Mouse (Mus musculus) heart, embryonic 14.5 days (tissue): Measurements from ENCODE around the gene Rgs6. TPM values are rescaled to one million over a fixed set of nuclear protein-coding genes. Genes with fewer than 3 reads are reported as not detected.

ENCODE experiments used
- ATAC-seq: fragments of 200-750 bp; cut with Nextera tagmentation; 2 replicates; pipeline ENCODE4 v1.8.0; 2017; ENCODE audit warnings: low read depth, moderate TSS enrichment; ENCODE audit not compliant: insufficient number of reproducible peaks, insufficient read depth, low FRiP score
- H3K27ac ChIP-seq, 2 experiments: fragments of 200-500 bp in 1 of 2; fragments of 300-500 bp in 1 of 2; sonication (generic) in 1 of 2; replicated peaks in 1 of 2; 2 replicates each; pipeline ENCODE4 v1.5.1; 2012 to 2014; ENCODE audit warnings: low read depth in 2 of 2, low read length in 2 of 2, control low read depth in 1 of 2, mild to moderate bottlenecking in 1 of 2, mixed read lengths in 1 of 2; ENCODE audit not compliant: control insufficient read depth in 1 of 2, insufficient read depth in 1 of 2
- H3K27me3 ChIP-seq: fragments of 300-500 bp; sonication (generic); 2 replicates; pipeline ENCODE4 v1.6.1; 2014; ENCODE audit warnings: mild to moderate bottlenecking, low read length, control low read depth; ENCODE audit not compliant: control insufficient read depth, insufficient read depth
- H3K36me3 ChIP-seq: fragments of 300-500 bp; sonication (generic); 2 replicates; pipeline ENCODE4 v1.6.1; 2014; ENCODE audit warnings: mild to moderate bottlenecking, control low read depth, low read length, mixed read lengths; ENCODE audit not compliant: control insufficient read depth, insufficient read depth
- H3K4me1 ChIP-seq, 2 experiments: fragments of 200-500 bp in 1 of 2; fragments of 300-500 bp in 1 of 2; sonication (generic) in 1 of 2; 2 replicates each; pipeline ENCODE4 v1.6.1; 2012 to 2014; ENCODE audit warnings: low read length in 2 of 2, control low read depth in 1 of 2, mixed read lengths in 1 of 2; ENCODE audit not compliant: control insufficient read depth in 2 of 2, insufficient read depth in 2 of 2
- H3K4me2 ChIP-seq: fragments of 300-500 bp; sonication (generic); 2 replicates; pipeline ENCODE4 v1.6.1; 2014; ENCODE audit warnings: mild to moderate bottlenecking, low read length
- H3K4me3 ChIP-seq, 2 experiments: fragments of 200-500 bp in 1 of 2; fragments of 300-500 bp in 1 of 2; sonication (generic) in 1 of 2; 2 replicates each; pipeline ENCODE4 v1.5.1; 2012 to 2014; ENCODE audit warnings: low read length in 2 of 2, mild to moderate bottlenecking in 2 of 2, control low read depth in 1 of 2, low read depth in 1 of 2, moderate library complexity in 1 of 2; ENCODE audit not compliant: control insufficient read depth in 1 of 2, insufficient read depth in 1 of 2
- H3K9ac ChIP-seq: fragments of 300-500 bp; sonication (generic); 2 replicates; pipeline ENCODE4 v1.6.1; 2014; ENCODE audit warnings: mild to moderate bottlenecking, low read length
- H3K9me3 ChIP-seq: fragments of 300-500 bp; sonication (generic); 2 replicates; pipeline ENCODE4 v1.6.1; 2016; ENCODE audit warnings: low read length, control low read depth; ENCODE audit not compliant: control insufficient read depth
- WGBS: fragments of 180-500 bp; shearing (Covaris S2); extraction: QIAGEN DNeasy Blood & Tissue Kit; methylation state at CpG from one replicate; pipeline ENCODE4 v1.1.7; 2014; 5-methylcytosine and 5-hydroxymethylcytosine counted together
- polyA plus RNA-seq: library from polyadenylated mRNA; unstranded; fragments of >200 nt; fragmentation: Nextera tagmentation; extraction: Ambion mirVana; gene quantifications from 2 replicates; pipeline ENCODE4 v1.2.1, GENCODE M21; 2014

Gene Rgs6
- polyA plus RNA-seq, 1 experiment from 2014 or later = 17.8 TPM

DNA sequence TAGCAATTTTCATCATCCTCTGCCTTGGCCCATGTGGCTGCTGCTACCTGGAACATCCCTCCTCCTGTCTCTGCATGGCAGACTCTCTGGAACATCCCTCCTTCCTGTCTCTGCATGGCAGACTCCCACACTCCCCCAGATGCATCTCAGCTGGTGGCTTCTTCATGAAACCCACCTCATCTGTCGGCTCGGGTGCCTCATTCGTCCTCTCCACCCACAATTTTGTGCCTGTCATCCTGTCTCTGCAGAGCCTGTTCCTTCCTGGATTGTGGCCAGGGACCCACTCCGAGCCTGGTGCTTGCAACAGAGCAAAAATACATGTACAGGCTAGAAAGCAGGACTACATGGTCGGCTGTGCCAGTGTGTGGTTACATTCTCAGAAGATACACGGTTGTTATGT is 168.7 kb downstream of the Rgs6 start:
- ATAC-seq = no peak
- Histone ChIP-seq H3K9ac (no peak overlapping the region), H3K4me3 (no peak overlapping the region), H3K4me1 (peaks cover 6 to 28% of the 10 kb centered on the region in 2 experiments), H3K27ac (no peak overlapping the region; a peak in 1 of 4 replicates), H3K27me3 (no peaks in the 10 kb centered on the region), H3K4me2 (no peak overlapping the region), H3K9me3 (no peaks in the 10 kb centered on the region), H3K36me3 (no peaks in the 10 kb centered on the region)
- 28% methylated on average over 6 of the region's 6 CpGs for WGBS

- Histone ChIP-seq H3K27ac (no peak overlapping the region; a peak in 1 of 4 replicates), H3K36me3 (no peaks in the 10 kb centered on the region), H3K4me3 (no peak overlapping the region), H3K4me1 (peaks cover 6 to 28% of the 10 kb centered on the region in 2 experiments), H3K27me3 (no peaks in the 10 kb centered on the region), H3K9me3 (no peaks in the 10 kb centered on the region), H3K9ac (no peak overlapping the region), H3K4me2 (no peak overlapping the region)
- 12% methylated on average over 1 of the region's 1 CpGs for WGBS
- ATAC-seq = no peak
These were observed 169.3 kb downstream of the Rgs6 start for GRCm38 (mm10) chr12:82757367-82757766.

DNA sequence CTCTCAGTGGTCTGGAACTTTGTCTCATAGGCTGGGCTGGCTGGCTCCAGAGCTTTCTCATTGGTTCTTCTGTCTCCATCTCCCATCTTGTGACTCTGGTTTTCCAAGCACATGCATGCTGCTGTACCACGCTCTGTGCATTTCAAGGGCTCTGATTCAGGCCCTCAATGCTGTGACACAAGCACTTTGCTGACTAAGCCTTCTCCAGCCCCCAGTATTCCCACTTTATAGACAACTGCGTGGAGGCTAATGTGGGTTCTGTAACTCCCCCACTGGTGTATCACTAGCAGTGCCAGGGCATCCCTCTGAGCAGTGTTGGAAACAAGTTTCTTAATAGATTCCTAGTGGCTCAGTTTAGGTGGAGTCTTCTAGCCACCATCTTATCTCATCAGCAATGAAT is 174.0 kb downstream of the Rgs6 start:
- peaks cover 0 to 9% of the 10 kb centered on the region in 2 experiments; a peak in 2 of 4 replicates for H3K4me1 ChIP-seq
- no peaks in the 10 kb centered on the region for H3K9me3 ChIP-seq
- no peak overlapping the region for H3K27ac ChIP-seq
- no peak for ATAC-seq
- WGBS = 93% methylated on average over 2 of the region's 2 CpGs
- H3K4me3 ChIP-seq = no peak overlapping the region
- no peaks in the 10 kb centered on the region for H3K27me3 ChIP-seq
- H3K9ac ChIP-seq = no peak overlapping the region
- no peaks in the 10 kb centered on the region for H3K36me3 ChIP-seq
- H3K4me2 ChIP-seq = no peak overlapping the region

DNA sequence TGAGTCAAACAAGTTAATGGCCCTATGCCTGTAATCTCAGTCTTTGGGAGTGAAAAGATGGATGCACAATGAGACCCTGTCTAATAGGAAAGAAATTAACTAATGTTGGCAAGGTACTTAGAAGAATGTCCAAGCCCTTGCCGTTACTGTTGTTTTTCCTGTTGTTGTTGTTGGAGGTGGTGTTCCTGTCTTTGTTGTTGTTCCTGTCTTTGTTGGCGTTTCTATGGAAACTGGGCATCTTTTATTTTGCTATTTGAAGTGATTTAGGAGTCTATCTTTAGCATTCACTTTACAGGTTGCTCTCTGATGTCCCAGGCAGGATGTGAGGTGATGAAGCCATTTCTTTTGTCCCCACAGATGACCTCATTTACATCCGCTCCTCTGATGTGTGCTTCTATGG is 180.6 kb downstream of the Rgs6 start:
- Histone ChIP-seq H3K4me1 (no peaks in the 10 kb centered on the region), H3K9ac (no peak overlapping the region), H3K9me3 (no peaks in the 10 kb centered on the region), H3K27ac (no peak overlapping the region), H3K36me3 (no peaks in the 10 kb centered on the region), H3K4me3 (no peak overlapping the region), H3K4me2 (no peak overlapping the region), H3K27me3 (no peaks in the 10 kb centered on the region)
- 77% methylated on average over 3 of the region's 3 CpGs for WGBS
- ATAC-seq = no peak

GRCm38 (mm10) chr12:82772215-82772614 is 184.1 kb downstream of the Rgs6 start:
- Histone ChIP-seq H3K36me3 (no peaks in the 10 kb centered on the region), H3K4me1 (no peaks in the 10 kb centered on the region), H3K4me2 (no peak overlapping the region), H3K9ac (no peak overlapping the region), H3K9me3 (no peaks in the 10 kb centered on the region), H3K27ac (no peak overlapping the region), H3K4me3 (no peak overlapping the region), H3K27me3 (no peaks in the 10 kb centered on the region)
- WGBS = 95% methylated on average over 2 of the region's 2 CpGs
- no peak for ATAC-seq

- no peak overlapping the region for H3K4me3 ChIP-seq
- no peaks in the 10 kb centered on the region for H3K36me3 ChIP-seq
- H3K4me2 ChIP-seq = no peak overlapping the region
- H3K9ac ChIP-seq = no peak overlapping the region
- ATAC-seq = no peak
- no peaks in the 10 kb centered on the region for H3K27me3 ChIP-seq
- no peaks in the 10 kb centered on the region for H3K4me1 ChIP-seq
- no peaks in the 10 kb centered on the region for H3K9me3 ChIP-seq
- H3K27ac ChIP-seq = no peak overlapping the region
- 84% methylated on average over 7 of the region's 7 CpGs for WGBS
These were observed 186.5 kb downstream of the Rgs6 start for GRCm38 (mm10) chr12:82774576-82774975.

- Histone ChIP-seq H3K4me2 (no peak overlapping the region), H3K27ac (no peak overlapping the region), H3K9ac (no peak overlapping the region), H3K27me3 (no peaks in the 10 kb centered on the region), H3K4me3 (no peak overlapping the region), H3K36me3 (no peaks in the 10 kb centered on the region), H3K4me1 (no peaks in the 10 kb centered on the region), H3K9me3 (no peaks in the 10 kb centered on the region)
- ATAC-seq = no peak
- 81% methylated on average over 4 of the region's 4 CpGs for WGBS
These were observed 188.6 kb downstream of the Rgs6 start for GRCm38 (mm10) chr12:82776686-82777085.

- WGBS = 84% methylated on average over 5 of the region's 5 CpGs
- H3K9me3 ChIP-seq = no peaks in the 10 kb centered on the region
- ATAC-seq = no peak
- H3K9ac ChIP-seq = no peak overlapping the region
- no peak overlapping the region for H3K4me2 ChIP-seq
- H3K27me3 ChIP-seq = no peaks in the 10 kb centered on the region
- H3K4me3 ChIP-seq = no peak overlapping the region
- H3K27ac ChIP-seq = no peak overlapping the region
- no peaks in the 10 kb centered on the region for H3K36me3 ChIP-seq
- H3K4me1 ChIP-seq = no peaks in the 10 kb centered on the region
These were observed 192.8 kb downstream of the Rgs6 start for GRCm38 (mm10) chr12:82780936-82781335.
